Comparison of ENCODE assay signal across 8 mouse cellular contexts in genomic region chr9:48649098-48649766, GRCm38 (mm10). TPM values are rescaled to one million over a fixed set of nuclear protein-coding genes. Genes with fewer than 3 reads are reported as not detected.
DNase-seq lines count a peak whose midpoint lies in the region; ATAC-seq lines count a peak whose summit lies in the region.

No protein-coding gene starts in this region.

- peaks cover 37% of the 10 kb centered on the region for H3K4me1 ChIP-seq in hindbrain, embryonic 13.5 days (replicated peaks)
- H3K4me1 ChIP-seq in limb, embryonic 13.5 days: peaks cover 27% of the 10 kb centered on the region

- peak overlapping the region; percentile 23; the same call in 1 of the 2 replicates for H3K27ac ChIP-seq in hindbrain, embryonic 13.5 days
- no peak overlapping the region for H3K27ac ChIP-seq in limb, embryonic 13.5 days

- H3K9me3 ChIP-seq in hindbrain, embryonic 13.5 days: peaks cover 5% of the 10 kb centered on the region; the same call in 1 of the 2 replicates
- H3K9me3 ChIP-seq in limb, embryonic 13.5 days: peaks cover 3% of the 10 kb centered on the region

- intact Hi-C loops in gastrocnemius, postnatal 14 days (cut with DNase I; ENCODE audit: low total_unique reads): loop anchor here (10.0 kb wide), 1 partner anchor 406 kb away; the partner anchor contains the start of gene Zw10

- peak; percentile 36; the same call in 1 of the 2 replicates for ATAC-seq in hindbrain, embryonic 13.5 days (ENCODE audit: low FRiP score)
- ATAC-seq in limb, embryonic 13.5 days (ENCODE audit: low FRiP score, low read depth): peak; percentile 24; the same call in 1 of the 2 replicates
- 0 out of 2 replicates have a peak, but pooled peaks have one; percentile 19 for ATAC-seq in megakaryocyte-erythroid progenitor cell, adult 5-6 weeks (replicated peaks; ENCODE audit: low FRiP score, low TSS enrichment, poor library complexity, severe bottlenecking)

- peak; percentile 44 for DNase-seq in Muller cell, postnatal 12 days (ENCODE audit: inconsistent ontology term)
- peak; percentile 34 for DNase-seq in c-Kit-positive CD71-positive TER-119-positive erythroid progenitor cells, embryonic 14.5 days (ENCODE audit: low spot score)
- DNase-seq in gastrocnemius, postnatal 14 days: peak; percentile 69
- DNase-seq in testis, postnatal 14 days (ENCODE audit: low spot score): peak; percentile 29
- no peak for DNase-seq in right cerebral cortex, adult 18-20 months

- no peaks in the 10 kb centered on the region for H3K36me3 ChIP-seq in hindbrain, embryonic 13.5 days
- no peaks in the 10 kb centered on the region for H3K36me3 ChIP-seq in limb, embryonic 13.5 days

- H3K4me2 ChIP-seq in hindbrain, embryonic 13.5 days: peak overlapping the region; percentile 47
- peak overlapping the region; percentile 57 for H3K4me2 ChIP-seq in limb, embryonic 13.5 days (replicated peaks)

- under 1% methylated on average over 22 of the region's 22 CpGs for WGBS in hindbrain, embryonic 13.5 days
- 4% methylated on average over 22 of the region's 22 CpGs for WGBS in limb, embryonic 13.5 days

- peak overlapping the region; percentile 63 for H3K9ac ChIP-seq in hindbrain, embryonic 13.5 days
- peak overlapping the region; percentile 40 for H3K9ac ChIP-seq in limb, embryonic 13.5 days

- peaks cover 16% of the 10 kb centered on the region; the same call in 1 of the 2 replicates for H3K27me3 ChIP-seq in hindbrain, embryonic 13.5 days
- H3K27me3 ChIP-seq in limb, embryonic 13.5 days: peaks cover 71% of the 10 kb centered on the region

- H3K4me3 ChIP-seq in hindbrain, embryonic 13.5 days: peak overlapping the region; percentile 18
- peak overlapping the region; percentile 26 for H3K4me3 ChIP-seq in limb, embryonic 13.5 days

RNA-seq across cellular contexts. Expression of gene Nnmt, which starts 44.3 kb away (rescaled TPM):
- 1 to 10 TPM; 6.2 to 7.8 TPM for total RNA-seq in gastrocnemius, postnatal 14 days (2021)
- 0.38 and 0.81 TPM in 2 replicates for polyA plus RNA-seq in hindbrain, embryonic 13.5 days (2015; fragmentation: Nextera tagmentation; extraction: Ambion mirVana)
- 4.7 and 5.9 TPM in 2 replicates for polyA plus RNA-seq in limb, embryonic 13.5 days (2015; fragmentation: Nextera tagmentation; extraction: Ambion mirVana)
- not detected in 2 replicates for total RNA-seq in megakaryocyte-erythroid progenitor cell, adult 5-6 weeks (2014; fragmentation: Nextera tagmentation)
- total RNA-seq in megakaryocyte-erythroid progenitor cell, adult 5-6 weeks (2017): not detected in 2 replicates

Comparison
In these comparisons a context has a peak if more than half of its experiments do, and no peak if none do; other contexts are left out.
1. RNA of gene Nnmt, which starts 44.3 kb away (total RNA-seq): 6.2 to 7.8 TPM in gastrocnemius, postnatal 14 days; not detected in megakaryocyte-erythroid progenitor cell, adult 5-6 weeks; every median in the first group is over 4 times any median in the second.
2. Peak in every context shown above with its lines, with median percentiles within 50 percentile points of each other: ATAC-seq.